Mouse (Mus musculus): ENCODE data around the gene Vsig8. TPM values are rescaled to one million over a fixed set of nuclear protein-coding genes. Genes with fewer than 3 reads are reported as not detected.

The Vsig8 gene
- polyA plus RNA-seq, 1 experiment from 2014 or later, result 0.75 TPM

DNA sequence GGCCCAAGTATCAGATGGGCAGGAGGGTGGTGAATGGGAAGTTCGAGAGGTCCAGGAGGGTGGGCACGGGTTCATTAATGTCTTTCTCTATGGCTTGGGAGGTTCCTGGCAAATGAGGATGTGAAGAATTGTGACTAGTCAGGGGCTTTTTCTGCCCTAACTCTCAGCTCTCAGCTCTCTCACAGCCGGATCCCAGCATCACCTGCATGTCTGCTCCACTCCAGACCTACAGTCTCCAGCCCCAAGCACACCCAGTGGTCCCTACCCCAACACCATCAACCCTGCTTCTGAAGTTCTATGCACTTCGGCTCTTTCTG lies 41.6 kb upstream of the Vsig8 start:
- Histone ChIP-seq H3K4me3 (replicated peaks; ENCODE audit: low read length) (no peak overlapping the region), H3K9me3 (ENCODE audit: control insufficient read depth, low read length) (peaks cover 7% of the 10 kb centered on the region; the same call in 1 of the 2 replicates), H3K27me3 (ENCODE audit: control insufficient read depth, insufficient read depth, low read length) (no peaks in the 10 kb centered on the region), H3K4me1 (replicated peaks; ENCODE audit: control insufficient read depth, insufficient read depth, low read length) (0 out of 2 replicates have a peak, but pooled peaks cover 7% of the 10 kb centered on the region), H3K4me2 (replicated peaks) (no peak overlapping the region), H3K27ac (no peak overlapping the region), H3K9ac (no peak overlapping the region), H3K36me3 (replicated peaks; ENCODE audit: control insufficient read depth, insufficient read depth) (no peaks in the 10 kb centered on the region)
- no peak for ATAC-seq (ENCODE audit: low FRiP score)
- DNase-seq (ENCODE audit: low spot score), result no peak
- 81% methylated on average over 4 of the region's 4 CpGs for WGBS

DNA sequence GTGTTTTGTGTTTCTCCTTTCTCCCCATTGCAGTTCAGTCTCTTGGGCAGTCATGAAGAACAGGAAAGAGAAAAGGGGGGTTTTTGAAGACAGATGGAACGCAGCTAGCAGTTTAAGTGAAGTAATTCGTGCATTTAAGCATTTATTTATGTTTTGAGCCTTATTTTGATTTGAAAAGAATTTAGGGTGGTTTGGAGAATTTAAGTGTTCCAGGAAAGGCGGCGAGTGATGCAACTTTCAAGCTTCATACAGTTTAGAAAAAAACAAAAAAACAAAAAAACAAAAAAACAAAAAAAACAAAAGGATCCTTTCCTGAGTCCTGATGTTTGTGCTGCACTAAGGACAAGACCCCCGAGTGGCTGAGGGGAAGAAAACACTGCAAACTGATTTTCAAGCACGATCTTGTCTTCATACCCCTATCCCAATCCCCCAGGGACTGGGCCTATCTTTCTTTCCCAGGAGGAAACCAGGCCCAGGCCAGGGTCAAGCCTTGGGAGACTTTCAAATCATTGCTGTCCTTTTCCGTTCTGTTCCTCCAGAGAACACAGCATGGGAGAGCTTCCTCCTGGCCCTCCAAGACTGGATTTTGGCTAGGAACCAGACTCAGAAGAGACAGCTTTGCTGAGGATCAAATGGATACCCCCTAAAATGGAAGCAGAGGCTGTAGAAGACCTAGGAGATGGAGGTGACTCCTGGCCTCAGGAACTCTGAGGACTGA lies 41.0 kb upstream of the Vsig8 start:
- 84% methylated on average over 7 of the region's 7 CpGs for WGBS
- Histone ChIP-seq H3K27ac (no peak overlapping the region), H3K36me3 (replicated peaks; ENCODE audit: control insufficient read depth, insufficient read depth) (no peaks in the 10 kb centered on the region), H3K4me2 (replicated peaks) (no peak overlapping the region), H3K4me3 (replicated peaks; ENCODE audit: low read length) (no peak overlapping the region), H3K27me3 (ENCODE audit: control insufficient read depth, insufficient read depth, low read length) (no peaks in the 10 kb centered on the region), H3K4me1 (replicated peaks; ENCODE audit: control insufficient read depth, insufficient read depth, low read length) (0 out of 2 replicates have a peak, but pooled peaks cover 7% of the 10 kb centered on the region), H3K9ac (no peak overlapping the region), H3K9me3 (ENCODE audit: control insufficient read depth, low read length) (peaks cover 7% of the 10 kb centered on the region; the same call in 1 of the 2 replicates)
- DNase-seq (ENCODE audit: low spot score) (no peak), ATAC-seq (ENCODE audit: low FRiP score) (no peak)

DNA sequence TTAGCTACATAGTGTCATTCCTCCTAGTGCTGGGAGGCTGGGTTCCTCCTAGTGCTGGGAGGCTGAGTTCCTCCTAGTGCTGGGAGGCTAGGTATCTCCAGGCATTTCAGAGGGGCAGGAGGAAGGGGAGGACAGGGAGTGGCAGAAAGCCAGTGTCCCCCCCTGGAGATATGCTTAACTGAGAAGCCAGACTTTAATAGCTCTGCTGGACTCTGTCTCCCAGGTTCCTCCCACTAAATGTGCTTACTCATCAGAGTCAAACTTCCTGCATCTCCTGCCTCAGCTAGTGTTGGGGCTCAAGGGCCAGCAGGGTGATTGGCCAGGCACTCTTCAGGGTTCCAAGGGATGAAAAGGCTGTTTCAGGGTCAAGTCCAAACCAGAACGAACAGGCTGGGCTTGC lies 40.3 kb upstream of the Vsig8 start:
- DNase-seq (ENCODE audit: low spot score) (no peak), ATAC-seq (ENCODE audit: low FRiP score) (no peak)
- Histone ChIP-seq H3K4me2 (replicated peaks) (no peak overlapping the region), H3K36me3 (replicated peaks; ENCODE audit: control insufficient read depth, insufficient read depth) (no peaks in the 10 kb centered on the region), H3K4me1 (replicated peaks; ENCODE audit: control insufficient read depth, insufficient read depth, low read length) (peaks cover 7% of the 10 kb centered on the region; the same call in 1 of the 2 replicates), H3K4me3 (replicated peaks; ENCODE audit: low read length) (no peak overlapping the region), H3K9me3 (ENCODE audit: control insufficient read depth, low read length) (peaks cover 7% of the 10 kb centered on the region; the same call in 1 of the 2 replicates), H3K9ac (no peak overlapping the region), H3K27me3 (ENCODE audit: control insufficient read depth, insufficient read depth, low read length) (no peaks in the 10 kb centered on the region), H3K27ac (no peak overlapping the region)
- 70% methylated on average over 1 of the region's 1 CpGs for WGBS

DNA sequence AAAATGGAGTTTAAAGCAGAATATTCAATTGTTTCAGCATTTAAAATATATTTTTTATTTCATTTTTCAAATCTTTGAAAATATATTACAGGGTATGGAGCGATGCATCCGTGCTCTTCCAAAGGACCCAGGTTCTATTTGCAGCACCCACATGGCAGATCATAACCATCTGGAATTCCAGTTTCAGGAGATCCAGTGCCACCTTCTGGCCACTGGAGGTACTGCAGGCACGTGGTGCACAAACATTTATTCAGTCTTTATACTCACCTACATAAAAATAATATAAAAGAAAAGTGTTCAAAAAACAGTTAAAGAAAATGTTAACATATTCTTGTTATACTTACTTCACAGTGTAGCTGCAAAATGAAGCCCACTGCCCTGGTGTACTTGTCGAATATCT lies 37.7 kb upstream of the Vsig8 start:
- H3K27ac ChIP-seq, result no peak overlapping the region
- no peaks in the 10 kb centered on the region for H3K27me3 ChIP-seq (ENCODE audit: control insufficient read depth, insufficient read depth, low read length)
- H3K9ac ChIP-seq, result no peak overlapping the region
- no peak for DNase-seq (ENCODE audit: low spot score)
- ATAC-seq (ENCODE audit: low FRiP score), result no peak
- H3K4me1 ChIP-seq (replicated peaks; ENCODE audit: control insufficient read depth, insufficient read depth, low read length), result peaks cover 11% of the 10 kb centered on the region
- H3K4me2 ChIP-seq (replicated peaks), result no peak overlapping the region
- H3K36me3 ChIP-seq (replicated peaks; ENCODE audit: control insufficient read depth, insufficient read depth), result no peaks in the 10 kb centered on the region
- H3K9me3 ChIP-seq (ENCODE audit: control insufficient read depth, low read length), result peaks cover 7% of the 10 kb centered on the region; the same call in 1 of the 2 replicates
- no peak overlapping the region for H3K4me3 ChIP-seq (replicated peaks; ENCODE audit: low read length)
- WGBS, result 75% methylated on average over 4 of the region's 4 CpGs

DNA sequence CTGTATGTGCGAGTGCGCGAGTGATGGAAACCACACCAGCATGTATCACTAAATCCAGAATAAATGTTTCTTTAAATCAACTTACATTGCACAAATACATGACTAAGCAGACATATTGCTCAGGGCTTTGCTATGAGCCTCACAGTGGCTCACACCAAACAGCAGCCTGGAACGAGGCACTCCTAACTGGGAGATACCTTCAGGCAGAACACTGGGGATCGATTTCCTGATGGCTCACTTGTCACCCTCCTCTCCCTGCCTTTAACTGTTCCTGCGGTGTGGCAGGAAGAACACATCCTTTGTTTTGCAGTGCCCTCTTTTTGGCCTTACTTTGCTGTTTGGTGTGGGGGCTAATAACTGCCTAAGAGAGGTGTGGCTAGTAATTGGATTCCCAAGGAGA lies 36.1 kb upstream of the Vsig8 start:
- Histone ChIP-seq H3K9ac (no peak overlapping the region), H3K4me3 (replicated peaks; ENCODE audit: low read length) (no peak overlapping the region), H3K4me2 (replicated peaks) (no peak overlapping the region), H3K27me3 (ENCODE audit: control insufficient read depth, insufficient read depth, low read length) (no peaks in the 10 kb centered on the region), H3K9me3 (ENCODE audit: control insufficient read depth, low read length) (peaks cover 7% of the 10 kb centered on the region; the same call in 1 of the 2 replicates), H3K36me3 (replicated peaks; ENCODE audit: control insufficient read depth, insufficient read depth) (no peaks in the 10 kb centered on the region), H3K4me1 (replicated peaks; ENCODE audit: control insufficient read depth, insufficient read depth, low read length) (peaks cover 10% of the 10 kb centered on the region), H3K27ac (no peak overlapping the region)
- ATAC-seq (ENCODE audit: low FRiP score) (no peak), DNase-seq (ENCODE audit: low spot score) (no peak)
- WGBS, result 75% methylated on average over 6 of the region's 6 CpGs

DNA sequence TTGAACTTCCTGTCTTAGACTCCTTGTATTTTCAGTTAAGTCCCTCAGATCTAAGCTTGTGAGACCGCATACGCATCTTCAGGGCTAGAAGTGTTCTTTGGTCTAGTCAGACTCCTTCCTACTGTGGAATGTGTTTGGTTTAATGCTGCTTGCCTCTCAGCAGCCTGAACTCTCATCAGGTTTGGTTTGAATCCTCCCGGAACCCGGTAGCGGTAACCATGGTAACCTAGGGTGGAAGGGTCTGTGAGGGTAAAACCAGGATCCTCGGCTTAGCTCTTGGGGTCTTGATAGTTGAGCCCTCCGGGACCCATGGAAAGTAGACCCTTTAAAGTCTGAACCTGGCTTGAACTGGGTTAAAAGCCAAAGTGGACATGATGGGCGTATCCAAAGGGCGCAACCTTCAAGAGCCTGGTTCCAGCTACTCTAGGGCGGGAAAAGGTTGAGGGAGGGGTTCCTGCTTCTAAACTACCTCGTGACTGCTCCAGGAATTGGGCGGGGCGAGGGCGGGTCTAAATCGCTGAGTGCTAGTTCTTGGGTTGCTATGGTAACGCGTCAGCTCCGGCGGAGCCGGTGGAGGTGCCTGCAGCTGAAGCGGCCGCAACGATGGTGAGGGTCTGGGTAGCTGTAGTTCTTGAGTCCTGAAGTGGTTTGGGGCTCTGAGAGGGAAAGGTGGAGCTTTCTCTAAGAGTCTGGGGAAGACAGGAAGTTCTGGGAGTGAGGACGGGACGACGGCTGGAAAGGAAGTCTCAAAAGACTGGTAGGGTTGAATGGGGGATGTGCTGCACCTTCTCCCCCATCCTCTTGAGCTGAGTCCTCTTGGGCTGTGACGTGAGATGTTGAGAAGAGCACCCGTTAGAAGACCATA lies 34.9 kb upstream of the Vsig8 start, which contains the start of gene Cfap45:
Gene Cfap45, plus strand, starts transcription at position 226 of the 865 bp plus-strand sequence.
- Histone ChIP-seq H3K9ac (peak within 1 kb of the TSS; percentile 14; the same call in 1 of the 2 replicates), H3K4me2 (replicated peaks) (peak within 1 kb of the TSS; percentile 54), H3K27ac (no peak within 1 kb of the TSS), H3K36me3 (replicated peaks; ENCODE audit: control insufficient read depth, insufficient read depth) (no peaks in the 10 kb centered on the region), H3K4me1 (replicated peaks; ENCODE audit: control insufficient read depth, insufficient read depth, low read length) (peaks cover 17% of the 10 kb centered on the region), H3K27me3 (ENCODE audit: control insufficient read depth, insufficient read depth, low read length) (no peaks in the 10 kb centered on the region), H3K9me3 (ENCODE audit: control insufficient read depth, low read length) (peaks cover 7% of the 10 kb centered on the region; the same call in 1 of the 2 replicates), H3K4me3 (replicated peaks; ENCODE audit: low read length) (peak within 1 kb of the TSS; percentile 19)
- DNase-seq (ENCODE audit: low spot score) (peak; percentile 89), ATAC-seq (ENCODE audit: low FRiP score) (peak; percentile 91)
- WGBS, result 5% methylated on average over 28 of the region's 28 CpGs

DNA sequence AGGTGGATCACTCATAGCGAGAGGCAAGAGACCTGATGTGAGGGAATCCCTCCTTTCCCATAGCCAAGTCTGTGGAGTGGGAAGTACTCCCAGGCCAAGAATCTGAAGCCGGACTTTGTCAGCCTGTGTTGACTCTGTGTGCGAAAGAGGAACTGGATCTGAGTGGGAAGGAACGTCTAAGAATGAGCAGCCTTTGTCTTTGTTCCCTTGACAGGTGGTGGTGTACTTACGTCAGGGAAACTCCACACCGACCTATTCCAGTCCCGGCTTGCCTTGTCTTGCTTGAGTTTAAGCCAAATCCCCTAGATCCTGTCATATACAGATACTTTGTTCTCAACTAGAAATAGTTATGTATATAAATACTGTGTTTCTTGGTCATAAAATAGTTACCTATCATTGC lies 33.2 kb upstream of the Vsig8 start:
- Histone ChIP-seq H3K9me3 (ENCODE audit: control insufficient read depth, low read length) (peaks cover 6% of the 10 kb centered on the region; the same call in 1 of the 2 replicates), H3K27ac (no peak overlapping the region), H3K27me3 (ENCODE audit: control insufficient read depth, insufficient read depth, low read length) (no peaks in the 10 kb centered on the region), H3K9ac (no peak overlapping the region), H3K36me3 (replicated peaks; ENCODE audit: control insufficient read depth, insufficient read depth) (no peaks in the 10 kb centered on the region), H3K4me3 (replicated peaks; ENCODE audit: low read length) (no peak overlapping the region), H3K4me2 (replicated peaks) (no peak overlapping the region), H3K4me1 (replicated peaks; ENCODE audit: control insufficient read depth, insufficient read depth, low read length) (peaks cover 16% of the 10 kb centered on the region)
- WGBS, result 70% methylated on average over 7 of the region's 7 CpGs
- DNase-seq (ENCODE audit: low spot score) (no peak), ATAC-seq (ENCODE audit: low FRiP score) (no peak)

DNA sequence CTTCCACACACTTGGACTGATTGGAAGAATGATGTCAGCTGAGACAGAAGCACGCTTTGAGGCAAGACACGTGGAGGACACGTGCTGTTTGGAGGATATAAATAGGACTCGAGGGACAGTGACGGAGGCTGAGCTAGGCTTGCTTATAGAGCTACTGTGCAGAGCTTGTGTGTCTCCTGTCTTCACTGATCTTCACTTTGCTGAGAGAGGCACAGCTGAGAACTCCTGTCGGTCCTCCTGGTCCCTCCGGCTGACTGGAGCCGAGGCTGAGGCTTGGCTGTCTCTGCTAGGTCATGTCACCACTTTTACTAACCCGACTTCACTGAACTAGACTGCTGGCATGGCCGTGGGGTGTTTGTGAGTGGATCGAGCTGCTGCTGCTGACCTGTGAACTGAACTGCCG lies 32.0 kb upstream of the Vsig8 start:
- ATAC-seq (ENCODE audit: low FRiP score) (no peak), DNase-seq (ENCODE audit: low spot score) (no peak)
- no peaks in the 10 kb centered on the region for H3K36me3 ChIP-seq (replicated peaks; ENCODE audit: control insufficient read depth, insufficient read depth)
- H3K4me3 ChIP-seq (replicated peaks; ENCODE audit: low read length), result no peak overlapping the region
- peaks cover 16% of the 10 kb centered on the region for H3K4me1 ChIP-seq (replicated peaks; ENCODE audit: control insufficient read depth, insufficient read depth, low read length)
- no peak overlapping the region for H3K4me2 ChIP-seq (replicated peaks)
- no peak overlapping the region for H3K27ac ChIP-seq
- H3K9me3 ChIP-seq (ENCODE audit: control insufficient read depth, low read length), result no peaks in the 10 kb centered on the region
- no peak overlapping the region for H3K9ac ChIP-seq
- WGBS, result 68% methylated on average over 12 of the region's 12 CpGs
- H3K27me3 ChIP-seq (ENCODE audit: control insufficient read depth, insufficient read depth, low read length), result no peaks in the 10 kb centered on the region; the same call in 1 of the 2 replicates

DNA sequence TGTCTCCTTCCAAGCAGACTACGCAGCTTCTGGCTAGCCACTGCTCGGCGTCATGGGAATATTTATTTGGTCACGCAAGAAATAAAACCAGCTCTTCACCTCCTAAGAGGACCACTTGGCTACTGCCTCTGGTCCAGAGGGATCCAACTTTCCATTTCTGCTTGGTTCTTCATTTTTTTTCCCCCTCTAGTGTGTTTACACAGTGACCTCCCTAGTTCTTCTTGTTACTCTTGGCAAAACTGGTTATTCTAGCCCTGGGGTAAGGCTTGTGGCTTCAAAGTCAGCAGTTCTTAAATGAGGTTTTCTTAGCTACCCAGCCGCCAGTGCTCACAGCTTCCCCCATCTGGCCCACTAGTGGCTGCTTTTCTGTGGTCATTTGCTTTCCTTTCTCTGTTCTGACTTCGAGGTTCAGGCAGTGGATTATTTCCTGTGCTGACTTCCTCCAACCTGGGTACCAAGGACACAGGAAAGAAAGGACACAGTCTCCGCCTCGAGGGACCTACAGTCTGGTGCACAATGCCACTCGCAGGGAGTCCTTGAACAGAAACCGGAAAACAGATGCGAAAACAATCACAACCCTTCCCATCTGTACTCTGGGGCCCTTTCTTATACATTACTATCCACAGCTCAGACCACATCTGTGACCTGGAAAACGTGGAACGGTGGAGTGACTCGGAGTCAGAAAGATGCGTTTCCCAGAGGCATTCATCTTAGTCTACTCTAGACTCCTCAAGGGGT lies 30.5 kb upstream of the Vsig8 start:
- no peak overlapping the region for H3K4me3 ChIP-seq (replicated peaks; ENCODE audit: low read length)
- H3K27me3 ChIP-seq (ENCODE audit: control insufficient read depth, insufficient read depth, low read length), result no peaks in the 10 kb centered on the region; the same call in 1 of the 2 replicates
- peaks cover 16% of the 10 kb centered on the region for H3K4me1 ChIP-seq (replicated peaks; ENCODE audit: control insufficient read depth, insufficient read depth, low read length)
- H3K27ac ChIP-seq, result no peak overlapping the region
- H3K4me2 ChIP-seq (replicated peaks), result peak overlapping the region; percentile 32; the same call in 1 of the 2 replicates
- DNase-seq (ENCODE audit: low spot score) (no peak), ATAC-seq (ENCODE audit: low FRiP score) (no peak)
- no peaks in the 10 kb centered on the region for H3K36me3 ChIP-seq (replicated peaks; ENCODE audit: control insufficient read depth, insufficient read depth)
- no peaks in the 10 kb centered on the region for H3K9me3 ChIP-seq (ENCODE audit: control insufficient read depth, low read length)
- WGBS, result 34% methylated on average over 15 of the region's 15 CpGs
- H3K9ac ChIP-seq, result no peak overlapping the region
